Mouse (Mus musculus): ENCODE results near the gene Mroh2a.

GRCm38 (mm10) chr1:88229986-88230385, 3.2 kb downstream of the Mroh2a start:
- TF ChIP-seq POLR2A (IDR thresholded peaks at IDR 0.05; ENCODE audit: extremely low read depth, insufficient read depth, low read length) (no peak), CTCF (IDR thresholded peaks at IDR 0.05; ENCODE audit: extremely low read depth, insufficient read depth, low read length) (no peak)

Measured in cortical plate, adult 2 months (tissue).